Mouse (Mus musculus): ENCODE measurements around the gene Gm32717. TPM values are rescaled to one million over a fixed set of nuclear protein-coding genes. Genes with fewer than 3 reads are reported as not detected.
A peak's percentile ranks its signal among the peaks of the same experiment; 100 is the strongest.
"Not testable (repeated sequence)": the region's sequence is repeated elsewhere in the genome, so short reads cannot be mapped to it uniquely, and the experiment has no call there.

Gene Gm32717
- 1 to 10 TPM in 1 of 2 experiments, under 1 TPM in 1; 0.64 to 1.2 TPM for total RNA-seq (2021)

DNA sequence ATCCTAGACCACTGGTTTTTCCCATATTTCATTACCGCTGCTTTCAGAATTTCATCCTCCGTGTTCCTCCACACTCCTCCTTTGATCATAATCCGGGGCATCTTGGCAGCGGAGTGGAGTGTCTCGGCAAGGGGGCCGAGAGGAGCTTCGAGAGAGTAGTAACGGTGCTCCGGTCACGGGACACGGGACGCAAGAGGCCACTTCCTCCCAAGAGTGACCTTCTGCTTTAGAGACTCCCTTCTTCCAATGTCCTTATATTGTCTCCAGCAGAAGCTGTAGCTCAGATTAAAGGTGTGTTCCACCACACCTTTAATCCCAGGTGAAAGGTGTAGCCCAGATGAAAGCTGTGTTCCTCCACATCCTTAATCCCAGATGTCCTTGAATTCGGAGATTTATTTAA, at the start of gene Gm32717:
Gene Gm32717, minus strand, starts transcription at position 101 of the 400 bp plus-strand sequence.
- intact Hi-C loops (cut with DNase I); DNase-seq (ENCODE audit: low spot score in 2 of 2): not testable (repeated sequence)

DNA sequence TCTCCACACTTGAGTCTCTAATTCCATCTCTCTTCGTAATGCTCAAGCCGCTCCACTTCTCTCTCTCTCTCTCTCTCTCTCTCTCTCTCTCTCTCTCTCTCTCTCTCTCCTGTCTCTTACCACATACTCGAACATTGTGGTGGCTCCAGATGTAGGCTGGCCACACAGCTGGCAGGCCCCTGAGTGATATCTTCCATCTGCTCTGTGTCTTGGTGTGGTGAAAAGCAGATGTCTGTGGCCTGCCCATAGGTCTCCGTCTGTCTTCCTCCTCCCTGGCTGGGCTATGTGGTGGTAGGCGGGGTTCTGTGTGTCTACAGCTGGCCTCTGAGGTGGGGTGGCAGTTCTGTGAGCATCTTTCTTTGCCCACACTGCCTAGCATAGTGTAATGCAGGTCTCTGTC, 42.4 kb upstream of the Gm32717 start:
- DNase-seq (ENCODE audit: low spot score in 2 of 2); intact Hi-C loops (cut with DNase I): not testable (repeated sequence)

DNA sequence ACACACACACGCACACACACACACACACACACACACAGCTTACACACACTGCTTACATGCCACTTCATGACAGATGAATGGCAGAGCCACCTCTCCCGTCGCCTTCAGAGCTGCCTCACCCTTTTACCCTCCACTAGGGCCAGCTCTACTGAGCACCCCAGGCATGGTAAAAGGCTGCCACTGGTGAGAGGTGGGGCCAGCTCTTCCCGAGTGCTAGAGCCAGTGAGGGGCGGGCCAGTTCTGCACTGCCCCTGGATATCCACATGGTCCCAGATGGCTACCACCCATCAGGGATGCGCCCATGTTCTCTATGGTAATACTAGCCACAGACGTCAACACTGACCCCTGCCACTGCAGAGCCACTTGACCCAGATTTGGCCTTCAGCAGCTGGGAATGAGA, 42.0 kb upstream of the Gm32717 start:
- DNase-seq (ENCODE audit: low spot score in 2 of 2); intact Hi-C loops (cut with DNase I): not testable (repeated sequence)

DNA sequence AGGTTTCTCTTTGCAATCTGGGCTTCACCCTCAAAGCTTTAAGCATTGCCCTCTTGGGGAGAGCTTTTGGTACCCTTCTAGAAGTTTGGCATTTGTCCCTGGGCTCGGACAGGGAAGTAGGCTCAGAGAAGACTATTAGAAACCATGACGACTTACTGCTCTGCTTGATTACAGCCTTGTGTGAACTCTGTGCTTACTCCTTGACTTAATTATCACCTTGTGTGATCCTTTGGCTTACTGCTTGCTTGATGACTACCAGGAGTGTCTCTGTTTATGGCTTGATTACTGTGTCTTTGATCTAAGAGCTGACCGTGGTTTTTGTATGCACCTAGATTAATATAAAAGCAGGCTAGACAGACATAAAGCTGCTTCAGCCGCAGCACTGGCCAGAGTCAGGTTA, 37.5 kb upstream of the Gm32717 start:
- DNase-seq (ENCODE audit: low spot score in 2 of 2); intact Hi-C loops (cut with DNase I): not testable (repeated sequence)

DNA sequence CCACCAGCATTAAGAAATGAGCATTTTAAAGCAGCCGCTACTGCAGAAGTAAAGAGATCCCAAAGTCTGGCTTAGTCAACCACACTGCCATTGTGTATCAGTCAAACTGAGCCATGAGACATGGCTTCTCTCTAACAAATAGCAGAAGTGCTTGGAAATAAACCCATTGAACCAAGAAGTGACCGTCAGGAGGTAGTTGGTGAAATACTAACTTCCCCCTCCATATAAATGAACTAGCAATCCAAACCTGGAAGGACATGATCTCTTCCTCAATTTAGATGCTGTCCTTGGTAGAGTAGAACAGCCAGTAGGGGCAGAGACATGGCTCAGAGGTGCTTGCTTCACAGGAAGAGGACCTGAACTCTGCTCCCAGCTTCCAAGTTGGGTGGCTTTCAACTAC, 30.8 kb upstream of the Gm32717 start:
- DNase-seq (ENCODE audit: low spot score in 2 of 2); intact Hi-C loops (cut with DNase I): not testable (repeated sequence)

DNA sequence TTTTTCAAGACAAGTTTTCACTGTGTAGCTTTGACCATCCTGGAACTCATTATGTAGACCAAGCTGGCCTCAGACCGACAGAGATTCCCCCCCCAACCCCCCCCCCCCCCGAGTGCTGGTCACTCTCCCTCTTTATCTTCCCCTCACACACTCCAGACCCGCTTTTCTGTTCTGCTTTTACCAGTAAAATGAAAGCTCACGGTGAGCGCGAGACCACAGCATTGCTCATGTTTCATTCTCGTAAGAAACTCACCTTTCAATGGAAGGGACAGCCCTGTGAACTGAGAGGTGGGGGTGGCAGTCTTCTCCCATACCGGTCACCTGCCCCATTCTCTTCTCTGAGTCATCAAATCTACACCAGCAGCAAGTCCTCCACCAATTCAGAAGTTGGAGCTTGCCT, 28.2 kb upstream of the Gm32717 start:
- intact Hi-C loops (cut with DNase I); DNase-seq (ENCODE audit: low spot score in 2 of 2): not testable (repeated sequence)

DNA sequence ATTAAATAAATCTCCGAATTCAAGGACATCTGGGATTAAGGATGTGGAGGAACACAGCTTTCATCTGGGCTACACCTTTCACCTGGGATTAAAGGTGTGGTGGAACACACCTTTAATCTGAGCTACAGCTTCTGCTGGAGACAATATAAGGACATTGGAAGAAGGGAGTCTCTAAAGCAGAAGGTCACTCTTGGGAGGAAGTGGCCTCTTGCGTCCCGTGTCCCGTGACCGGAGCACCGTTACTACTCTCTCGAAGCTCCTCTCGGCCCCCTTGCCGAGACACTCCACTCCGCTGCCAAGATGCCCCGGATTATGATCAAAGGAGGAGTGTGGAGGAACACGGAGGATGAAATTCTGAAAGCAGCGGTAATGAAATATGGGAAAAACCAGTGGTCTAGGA, 17.8 kb upstream of the Gm32717 start, which contains the start of gene Gm32802:
Gene Gm32802, plus strand, starts transcription at position 301 of the 400 bp plus-strand sequence.
- intact Hi-C loops (cut with DNase I); DNase-seq (ENCODE audit: low spot score in 2 of 2): not testable (repeated sequence)

- DNase-seq (ENCODE audit: low spot score in 2 of 2), result peak; percentile 7 to 36
- intact Hi-C loops (cut with DNase I), result no loop called here
Observed at GRCm38 (mm10) chr10:118250852-118251295, 10.3 kb upstream of the Gm32717 start.

DNA sequence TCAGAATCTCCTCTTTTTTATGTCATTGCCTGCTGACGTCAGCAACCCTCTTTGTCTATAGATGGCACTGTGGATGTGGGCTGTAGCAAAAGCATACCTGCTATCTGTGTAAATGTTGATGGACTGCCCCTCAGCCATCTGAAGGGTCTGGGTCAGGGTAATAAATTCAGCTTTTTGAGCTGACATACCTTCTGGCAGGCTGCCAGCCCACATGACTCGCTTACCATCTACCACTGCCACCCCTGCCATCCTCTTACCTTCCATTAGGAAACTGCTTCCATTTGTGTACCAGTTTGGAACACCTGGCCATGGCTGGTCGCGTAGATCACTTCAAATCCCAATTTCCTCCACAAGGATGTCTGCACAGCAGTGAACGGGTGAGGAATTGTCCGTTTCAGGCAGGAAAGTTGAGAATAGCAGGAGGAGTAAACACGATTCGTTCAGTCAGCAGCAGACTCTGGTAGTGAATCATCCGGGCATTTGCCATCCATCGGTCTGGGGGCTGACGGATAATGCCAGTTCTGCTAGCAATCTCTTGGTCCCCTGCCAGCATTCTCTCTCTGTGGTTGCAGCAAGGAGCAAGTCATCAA, 8.5 kb upstream of the Gm32717 start:
- intact Hi-C loops (cut with DNase I), result not testable (repeated sequence)
- DNase-seq (ENCODE audit: low spot score in 2 of 2), result peak; percentile 8 to 43

- intact Hi-C loops (cut with DNase I); DNase-seq (ENCODE audit: low spot score in 2 of 2): not testable (repeated sequence)
Observed at GRCm38 (mm10) chr10:118232607-118233006, 8.0 kb downstream of the Gm32717 start.

DNA sequence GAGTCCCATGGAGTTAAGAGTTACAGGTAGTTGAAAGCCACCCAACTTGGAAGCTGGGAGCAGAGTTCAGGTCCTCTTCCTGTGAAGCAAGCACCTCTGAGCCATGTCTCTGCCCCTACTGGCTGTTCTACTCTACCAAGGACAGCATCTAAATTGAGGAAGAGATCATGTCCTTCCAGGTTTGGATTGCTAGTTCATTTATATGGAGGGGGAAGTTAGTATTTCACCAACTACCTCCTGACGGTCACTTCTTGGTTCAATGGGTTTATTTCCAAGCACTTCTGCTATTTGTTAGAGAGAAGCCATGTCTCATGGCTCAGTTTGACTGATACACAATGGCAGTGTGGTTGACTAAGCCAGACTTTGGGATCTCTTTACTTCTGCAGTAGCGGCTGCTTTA, 13.0 kb downstream of the Gm32717 start:
- DNase-seq (ENCODE audit: low spot score in 2 of 2); intact Hi-C loops (cut with DNase I): not testable (repeated sequence)

GRCm38 (mm10) chr10:118215719-118216393, 24.7 kb downstream of the Gm32717 start:
- intact Hi-C loops (cut with DNase I); DNase-seq (ENCODE audit: low spot score in 2 of 2): not testable (repeated sequence)

GRCm38 (mm10) chr10:118204642-118205041, 35.9 kb downstream of the Gm32717 start, which contains the start of gene Il22:
Gene Il22 (plus strand): TSS chr10:118204942.
- intact Hi-C loops (cut with DNase I), result no loop called here
- no peak for DNase-seq (ENCODE audit: low spot score in 2 of 2)

GRCm38 (mm10) chr10:118195150-118195549, 45.4 kb downstream of the Gm32717 start:
- DNase-seq (ENCODE audit: low spot score in 2 of 2); intact Hi-C loops (cut with DNase I): not testable (repeated sequence)

Other genes with a start within 250 kb of the Gm32717 start
- gene Mdm1, start 99.0 kb downstream of the Gm32717 start, total RNA-seq (2021), result 1 to 10 TPM; 5.3 to 5.8 TPM
- not detected for gene Il22, start 35.8 kb downstream of the Gm32717 start, total RNA-seq (2021)
- gene Gm32802, start 17.9 kb upstream of the Gm32717 start, total RNA-seq (2021), result 1 to 10 TPM in 1 of 2 experiments, under 1 TPM in 1; 0.64 to 1.2 TPM
- not detected for gene Iltifb, start 54.3 kb upstream of the Gm32717 start, total RNA-seq (2021)
- gene Gm9040, start 86.2 kb upstream of the Gm32717 start, total RNA-seq (2021), result not detected
- not detected for gene Gm9044, start 91.6 kb upstream of the Gm32717 start, total RNA-seq (2021)
- not detected for gene Gm9045, start 97.1 kb upstream of the Gm32717 start, total RNA-seq (2021)
- not detected for gene Gm9046, start 102.5 kb upstream of the Gm32717 start, total RNA-seq (2021)
- not detected for gene Gm9048, start 107.9 kb upstream of the Gm32717 start, total RNA-seq (2021)
- not detected for gene Gm9049, start 113.3 kb upstream of the Gm32717 start, total RNA-seq (2021)
- gene Ifng, start 200.3 kb upstream of the Gm32717 start, total RNA-seq (2021), result not detected

Data from left cerebral cortex, postnatal 25 days (tissue).